Mouse (Mus musculus): ENCODE measurements around the gene Epha3. TPM values are rescaled to one million over a fixed set of nuclear protein-coding genes. Genes with fewer than 3 reads are reported as not detected.

Epha3 gene
- polyA plus RNA-seq, 1 experiment from 2014 or later, result 0.78 TPM

GRCm38 (mm10) chr16:63517636-63518035 is 346.3 kb downstream of the Epha3 start:
- H3K4me2 ChIP-seq (ENCODE audit: low read depth, low read length), result no peak overlapping the region
- DNase-seq, result no peak
- no peaks in the 10 kb centered on the region for H3K4me1 ChIP-seq (ENCODE audit: insufficient read depth)
- H3K36me3 ChIP-seq (replicated peaks; ENCODE audit: insufficient read depth, low read length), result no peaks in the 10 kb centered on the region
- TF ChIP-seq CTCF (IDR thresholded peaks at IDR 0.05; ENCODE audit: low read depth) (no peak), EP300 (IDR thresholded peaks at IDR 0.05; ENCODE audit: low read depth) (no peak)
- no peaks in the 10 kb centered on the region; the same call in 1 of the 2 replicates for H3K9me3 ChIP-seq (ENCODE audit: low read length)
- H3K27me3 ChIP-seq (ENCODE audit: insufficient read depth, low read length), result no peaks in the 10 kb centered on the region
- WGBS (ENCODE audit: insufficient replicate concordance), result 67% methylated on average over 1 of the region's 1 CpGs
- H3K4me3 ChIP-seq (ENCODE audit: low read depth, low read length), result no peak overlapping the region
- H3K9ac ChIP-seq (replicated peaks), result no peak overlapping the region
- H3K27ac ChIP-seq (ENCODE audit: low read depth), result no peak overlapping the region
- ATAC-seq, result no peak

- no peak for DNase-seq
- WGBS (ENCODE audit: insufficient replicate concordance), result 72% methylated on average over 2 of the region's 2 CpGs
Measured at GRCm38 (mm10) chr16:63510069-63510468, 353.9 kb downstream of the Epha3 start.

DNA sequence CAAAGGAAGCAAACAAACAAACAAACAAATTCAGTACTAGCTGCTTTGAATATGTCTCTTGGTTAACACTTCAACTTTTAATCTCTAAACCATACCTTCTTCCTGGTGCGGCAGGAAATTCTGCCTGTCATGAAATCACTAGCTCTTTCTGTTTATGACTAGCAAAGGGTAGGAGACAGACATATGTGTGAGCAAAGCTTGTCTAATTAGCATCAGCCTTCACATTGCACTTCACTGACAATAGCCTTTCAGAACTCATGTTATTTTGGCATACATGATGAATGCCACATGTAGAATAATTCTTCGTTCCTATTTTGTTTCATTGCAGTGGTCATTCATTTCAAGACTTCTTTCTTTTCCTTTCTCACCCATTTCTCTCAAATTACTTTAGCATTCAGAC is 357.5 kb downstream of the Epha3 start:
- H3K4me2 ChIP-seq (ENCODE audit: low read depth, low read length), result no peak overlapping the region
- no peak overlapping the region for H3K9ac ChIP-seq (replicated peaks)
- H3K27ac ChIP-seq (ENCODE audit: low read depth), result no peak overlapping the region
- 82% methylated on average over 2 of the region's 2 CpGs for WGBS (ENCODE audit: insufficient replicate concordance)
- TF ChIP-seq EP300 (IDR thresholded peaks at IDR 0.05; ENCODE audit: low read depth), result no peak
- no peak for TF ChIP-seq CTCF (IDR thresholded peaks at IDR 0.05; ENCODE audit: low read depth)
- no peaks in the 10 kb centered on the region for H3K36me3 ChIP-seq (replicated peaks; ENCODE audit: insufficient read depth, low read length)
- no peaks in the 10 kb centered on the region for H3K27me3 ChIP-seq (ENCODE audit: insufficient read depth, low read length)
- no peaks in the 10 kb centered on the region for H3K4me1 ChIP-seq (ENCODE audit: insufficient read depth)
- ATAC-seq, result no peak
- no peak for DNase-seq
- no peaks in the 10 kb centered on the region for H3K9me3 ChIP-seq (ENCODE audit: low read length)
- H3K4me3 ChIP-seq (ENCODE audit: low read depth, low read length), result no peak overlapping the region

More at GRCm38 (mm10) chr16:63510069-63510468, 353.9 kb downstream of the Epha3 start:
- Histone ChIP-seq H3K4me1 (ENCODE audit: insufficient read depth) (no peaks in the 10 kb centered on the region), H3K4me2 (ENCODE audit: low read depth, low read length) (no peak overlapping the region), H3K4me3 (ENCODE audit: low read depth, low read length) (no peak overlapping the region), H3K9ac (replicated peaks) (no peak overlapping the region), H3K9me3 (ENCODE audit: low read length) (no peaks in the 10 kb centered on the region), H3K36me3 (replicated peaks; ENCODE audit: insufficient read depth, low read length) (no peaks in the 10 kb centered on the region), H3K27ac (ENCODE audit: low read depth) (no peak overlapping the region), H3K27me3 (ENCODE audit: insufficient read depth, low read length) (no peaks in the 10 kb centered on the region)
- no peak for TF ChIP-seq EP300 (IDR thresholded peaks at IDR 0.05; ENCODE audit: low read depth)
- no peak for TF ChIP-seq CTCF (IDR thresholded peaks at IDR 0.05; ENCODE audit: low read depth)
- ATAC-seq, result no peak

DNA sequence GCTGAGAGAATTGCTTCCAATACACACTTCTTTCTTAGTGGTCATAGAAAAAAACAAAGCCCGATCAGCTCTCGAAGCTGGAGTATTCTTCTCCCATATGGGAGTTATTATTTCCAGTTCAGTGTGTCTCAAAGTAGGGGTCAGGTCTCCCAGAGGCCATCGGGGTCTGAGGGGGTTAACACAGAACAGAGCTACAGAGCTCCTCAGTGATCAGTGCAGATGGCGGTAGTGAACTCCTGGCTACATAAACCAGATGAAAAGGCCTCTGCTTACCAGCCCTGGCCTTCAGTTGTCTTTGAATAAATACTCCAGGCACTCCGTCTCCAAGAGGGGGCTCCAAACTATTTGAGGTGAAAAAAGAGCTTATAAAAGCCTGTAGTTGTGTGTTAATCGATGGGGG is 362.5 kb downstream of the Epha3 start:
- ATAC-seq (no peak), DNase-seq (no peak)
- H3K9me3 ChIP-seq (ENCODE audit: low read length), result no peaks in the 10 kb centered on the region
- H3K27me3 ChIP-seq (ENCODE audit: insufficient read depth, low read length), result no peaks in the 10 kb centered on the region
- H3K36me3 ChIP-seq (replicated peaks; ENCODE audit: insufficient read depth, low read length), result no peaks in the 10 kb centered on the region
- no peaks in the 10 kb centered on the region for H3K4me1 ChIP-seq (ENCODE audit: insufficient read depth)
- no peak overlapping the region for H3K4me3 ChIP-seq (ENCODE audit: low read depth, low read length)
- TF ChIP-seq CTCF (IDR thresholded peaks at IDR 0.05; ENCODE audit: low read depth), result no peak
- TF ChIP-seq EP300 (IDR thresholded peaks at IDR 0.05; ENCODE audit: low read depth), result no peak
- no peak overlapping the region for H3K27ac ChIP-seq (ENCODE audit: low read depth)
- no peak overlapping the region for H3K4me2 ChIP-seq (ENCODE audit: low read depth, low read length)
- WGBS (ENCODE audit: insufficient replicate concordance), result 77% methylated on average over 6 of the region's 6 CpGs
- no peak overlapping the region for H3K9ac ChIP-seq (replicated peaks)

GRCm38 (mm10) chr16:63500975-63501393 is 363.0 kb downstream of the Epha3 start:
- Histone ChIP-seq H3K4me3 (ENCODE audit: low read depth, low read length) (no peak overlapping the region), H3K4me1 (ENCODE audit: insufficient read depth) (no peaks in the 10 kb centered on the region), H3K27ac (ENCODE audit: low read depth) (no peak overlapping the region), H3K4me2 (ENCODE audit: low read depth, low read length) (no peak overlapping the region), H3K9me3 (ENCODE audit: low read length) (no peaks in the 10 kb centered on the region), H3K27me3 (ENCODE audit: insufficient read depth, low read length) (no peaks in the 10 kb centered on the region), H3K36me3 (replicated peaks; ENCODE audit: insufficient read depth, low read length) (no peaks in the 10 kb centered on the region), H3K9ac (replicated peaks) (no peak overlapping the region)
- ATAC-seq (no peak), DNase-seq (no peak)
- WGBS (ENCODE audit: insufficient replicate concordance), result 85% methylated on average over 4 of the region's 4 CpGs
- no peak for TF ChIP-seq EP300 (IDR thresholded peaks at IDR 0.05; ENCODE audit: low read depth)
- no peak for TF ChIP-seq CTCF (IDR thresholded peaks at IDR 0.05; ENCODE audit: low read depth)

All from liver, postnatal 0 days (tissue).